In genomic region chr2:17183696-17184095, GRCm38 (mm10) we compare ENCODE assay signal across 16 mouse cellular contexts.
"Had no signal": no experiment of that assay in that cellular context is flagged by ENCODE, and none has a peak within 500 bp of the region (broad histone marks: within the 10 kb centered on the region; RNA-seq: fewer than 3 reads in every experiment).

No protein-coding gene starts in this region.

- H3K4me1 ChIP-seq: neural tube, embryonic 12.5 days; neural tube, embryonic 13.5 days; neural tube, embryonic 15.5 days; stomach, embryonic 15.5 days had no signal

- H3K27me3 ChIP-seq: neural tube, embryonic 12.5 days; neural tube, embryonic 13.5 days; neural tube, embryonic 15.5 days; stomach, embryonic 15.5 days had no signal

- H3K36me3 ChIP-seq: neural tube, embryonic 12.5 days; neural tube, embryonic 13.5 days; neural tube, embryonic 15.5 days; stomach, embryonic 15.5 days had no signal

- H3K27ac ChIP-seq: neural tube, embryonic 12.5 days; neural tube, embryonic 13.5 days; neural tube, embryonic 15.5 days; stomach, embryonic 15.5 days; stomach, postnatal 0 days had no signal

- H3K9ac ChIP-seq: neural tube, embryonic 12.5 days; neural tube, embryonic 13.5 days; neural tube, embryonic 15.5 days; stomach, embryonic 15.5 days had no signal

- DNase-seq: right cerebral cortex, adult 18-20 months; right cerebral cortex, postnatal 14 days; right cerebral cortex, postnatal 25 days; right cerebral cortex, postnatal 4 days; spleen, adult 18-20 months; thymus, adult 18-20 months; thymus, adult 2 months; thymus, postnatal 14 days; thymus, postnatal 25 days; thymus, postnatal 36 days; thymus, postnatal 4 days had no signal

- H3K4me3 ChIP-seq: neural tube, embryonic 12.5 days; neural tube, embryonic 13.5 days; neural tube, embryonic 15.5 days; stomach, embryonic 15.5 days had no signal

- H3K4me2 ChIP-seq: neural tube, embryonic 12.5 days; neural tube, embryonic 13.5 days; neural tube, embryonic 15.5 days; stomach, embryonic 15.5 days had no signal

- H3K9me3 ChIP-seq: neural tube, embryonic 12.5 days; neural tube, embryonic 13.5 days; neural tube, embryonic 15.5 days; stomach, embryonic 15.5 days had no signal
